Mouse (Mus musculus) ES-Bruce4 (cell line): ENCODE measurements around the gene Frmd5.

Experiments
- CTCF ChIP-seq: IDR thresholded peaks from one replicate; pipeline ENCODE4 v1.8.1; 2011; ENCODE audit warnings: low read depth, low read length
- EP300 ChIP-seq: IDR thresholded peaks from 2 replicates; pipeline ENCODE4 v1.6.1; 2011; ENCODE audit warnings: low read depth, low read length; ENCODE audit not compliant: insufficient read depth
- POLR2A ChIP-seq: IDR thresholded peaks from one replicate; pipeline ENCODE4 v1.8.1; 2011; ENCODE audit warnings: low read length; ENCODE audit not compliant: insufficient read depth

DNA sequence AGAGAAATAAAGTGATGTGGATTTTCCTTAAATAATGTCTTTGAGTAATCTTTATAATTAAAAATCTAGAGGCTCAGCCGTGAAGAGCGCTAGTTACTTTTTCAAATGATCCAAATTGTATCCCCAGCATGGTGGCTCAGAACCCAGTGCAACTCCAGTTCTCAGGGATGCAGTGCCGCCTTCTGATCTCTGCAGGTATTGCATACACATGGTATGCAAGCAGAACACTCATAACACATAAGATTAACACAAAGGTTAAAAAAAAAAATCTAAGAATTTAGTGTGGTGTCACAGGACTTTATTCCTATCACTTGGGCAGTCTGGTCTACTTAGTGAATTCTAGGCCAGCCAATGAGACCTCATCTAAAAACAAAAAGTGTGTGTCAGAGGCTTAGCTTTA, 262.1 kb downstream of the Frmd5 start:
- peak; percentile 23 for TF ChIP-seq CTCF
- TF ChIP-seq POLR2A, result no peak
- no peak for TF ChIP-seq EP300
